Mouse (Mus musculus): ENCODE data around the gene Lhx5. TPM values are rescaled to one million over a fixed set of nuclear protein-coding genes. Genes with fewer than 3 reads are reported as not detected.

Gene Lhx5
- not detected in 2 replicates for polyA plus RNA-seq (2012; rRNA removed)

DNA sequence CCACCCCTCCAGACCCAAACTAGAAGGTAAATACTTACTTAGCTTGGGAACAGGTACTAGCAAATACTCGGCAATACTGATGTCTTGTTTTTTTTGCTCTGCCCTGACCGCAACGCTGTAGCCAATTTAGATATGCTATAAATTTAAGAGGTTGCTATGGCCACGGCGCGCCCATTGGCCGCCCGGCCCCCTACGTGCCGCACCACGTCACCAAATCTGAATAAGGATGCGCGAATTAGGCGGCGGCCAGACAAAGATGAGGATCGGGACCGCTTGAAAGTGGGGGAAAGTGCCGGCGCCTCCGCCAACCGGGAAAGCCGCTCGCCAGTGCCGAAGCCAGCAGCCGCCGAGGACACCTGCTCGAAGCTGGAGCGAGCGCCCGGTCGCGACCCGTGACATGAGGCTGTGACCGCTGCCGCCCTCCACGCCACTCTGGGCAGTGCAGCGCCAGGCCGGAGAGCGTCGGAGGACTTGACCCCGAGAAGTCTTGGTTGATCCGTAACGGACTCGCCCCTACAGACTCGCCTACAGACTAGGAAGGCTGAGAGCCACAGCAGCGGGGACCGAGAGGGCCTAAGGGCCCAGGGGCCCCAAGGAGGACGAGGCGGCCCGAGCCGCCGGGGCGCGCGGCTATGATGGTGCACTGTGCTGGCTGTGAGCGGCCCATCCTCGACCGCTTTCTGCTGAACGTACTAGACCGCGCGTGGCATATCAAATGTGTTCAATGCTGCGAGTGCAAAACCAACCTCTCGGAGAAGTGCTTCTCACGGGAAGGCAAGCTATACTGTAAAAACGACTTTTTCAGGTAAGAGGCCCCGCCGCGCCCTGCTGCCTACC, at the start of gene Lhx5:
Gene Lhx5 (plus strand): TSS at position 51 of the 837 bp plus-strand sequence.
- WGBS, result 2% methylated on average over 69 of the region's 69 CpGs
- DNase-seq, result no peak
- Histone ChIP-seq H3K36me3 (ENCODE audit: control insufficient read depth, insufficient read depth, low read length) (no peaks in the 10 kb centered on the region), H3K27ac (ENCODE audit: insufficient read depth, low read depth, low read length) (no peak within 1 kb of the TSS), H3K4me3 (ENCODE audit: insufficient read depth, low read depth, low read length) (no peak within 1 kb of the TSS), H3K4me1 (ENCODE audit: control insufficient read depth, insufficient read depth, low read length) (no peaks in the 10 kb centered on the region), H3K27me3 (replicated peaks; ENCODE audit: control insufficient read depth, insufficient read depth, low read length) (peaks cover 4% of the 10 kb centered on the region; the same call in 1 of the 2 replicates)
- no peak for TF ChIP-seq POLR2A (IDR thresholded peaks at IDR 0.05; ENCODE audit: low read depth, low read length)
- no peak for TF ChIP-seq CTCF (conservative IDR thresholded peaks at IDR 0.05; ENCODE audit: insufficient read depth, insufficient read length, low read depth, low read length)

DNA sequence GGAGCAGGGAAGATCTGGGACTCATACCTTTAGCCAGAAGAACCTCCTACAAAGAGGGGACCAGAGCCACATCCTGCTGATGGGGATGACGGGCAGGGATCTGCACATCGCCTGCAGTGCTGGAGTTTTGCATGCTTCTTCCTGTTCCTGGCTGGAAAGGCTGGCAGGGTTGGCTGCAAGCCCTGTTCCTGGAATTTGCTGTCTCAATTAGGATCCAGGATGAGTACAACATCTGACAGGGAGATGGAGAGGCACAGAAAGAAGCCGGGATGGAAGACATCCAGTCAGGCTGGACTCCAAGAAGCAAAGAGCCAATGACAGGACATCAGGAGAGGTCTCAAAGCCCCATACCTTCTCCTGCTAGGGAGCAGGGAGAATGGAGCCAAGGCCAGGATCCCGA, 45.1 kb upstream of the Lhx5 start:
- no peak overlapping the region for H3K4me3 ChIP-seq (ENCODE audit: insufficient read depth, low read depth, low read length)
- WGBS, result 67% methylated on average over 4 of the region's 4 CpGs
- TF ChIP-seq CTCF (conservative IDR thresholded peaks at IDR 0.05; ENCODE audit: insufficient read depth, insufficient read length, low read depth, low read length) (no peak), POLR2A (IDR thresholded peaks at IDR 0.05; ENCODE audit: low read depth, low read length) (no peak)
- H3K27ac ChIP-seq (ENCODE audit: insufficient read depth, low read depth, low read length), result no peak overlapping the region
- no peaks in the 10 kb centered on the region for H3K4me1 ChIP-seq (ENCODE audit: control insufficient read depth, insufficient read depth, low read length)
- no peaks in the 10 kb centered on the region for H3K27me3 ChIP-seq (replicated peaks; ENCODE audit: control insufficient read depth, insufficient read depth, low read length)
- DNase-seq, result no peak
- H3K36me3 ChIP-seq (ENCODE audit: control insufficient read depth, insufficient read depth, low read length), result no peaks in the 10 kb centered on the region

DNA sequence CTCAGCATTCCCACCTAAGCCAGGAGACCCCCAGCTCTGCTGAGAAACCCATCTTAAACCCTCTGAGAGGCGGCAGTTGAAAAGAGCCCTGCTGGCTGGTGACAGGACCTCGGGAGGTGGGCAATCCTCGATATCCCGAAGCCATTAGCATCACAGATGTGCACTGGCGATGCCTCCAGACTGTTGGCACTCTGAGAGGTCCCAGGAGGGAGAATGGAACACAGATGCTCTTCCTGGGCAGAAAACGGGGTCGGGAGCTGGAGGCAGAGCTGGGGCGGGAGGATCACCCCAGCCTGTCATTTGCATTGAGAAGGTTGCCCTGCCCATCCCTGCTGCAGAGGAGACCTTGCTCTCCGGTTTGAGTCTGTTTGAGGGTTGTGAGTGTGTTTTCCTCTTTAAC, 42.7 kb upstream of the Lhx5 start:
- Histone ChIP-seq H3K27me3 (replicated peaks; ENCODE audit: control insufficient read depth, insufficient read depth, low read length) (no peaks in the 10 kb centered on the region), H3K27ac (ENCODE audit: insufficient read depth, low read depth, low read length) (no peak overlapping the region), H3K4me1 (ENCODE audit: control insufficient read depth, insufficient read depth, low read length) (no peaks in the 10 kb centered on the region), H3K36me3 (ENCODE audit: control insufficient read depth, insufficient read depth, low read length) (no peaks in the 10 kb centered on the region), H3K4me3 (ENCODE audit: insufficient read depth, low read depth, low read length) (no peak overlapping the region)
- no peak for DNase-seq
- no peak for TF ChIP-seq POLR2A (IDR thresholded peaks at IDR 0.05; ENCODE audit: low read depth, low read length)
- TF ChIP-seq CTCF (conservative IDR thresholded peaks at IDR 0.05; ENCODE audit: insufficient read depth, insufficient read length, low read depth, low read length), result no peak
- 47% methylated on average over 9 of the region's 9 CpGs for WGBS

DNA sequence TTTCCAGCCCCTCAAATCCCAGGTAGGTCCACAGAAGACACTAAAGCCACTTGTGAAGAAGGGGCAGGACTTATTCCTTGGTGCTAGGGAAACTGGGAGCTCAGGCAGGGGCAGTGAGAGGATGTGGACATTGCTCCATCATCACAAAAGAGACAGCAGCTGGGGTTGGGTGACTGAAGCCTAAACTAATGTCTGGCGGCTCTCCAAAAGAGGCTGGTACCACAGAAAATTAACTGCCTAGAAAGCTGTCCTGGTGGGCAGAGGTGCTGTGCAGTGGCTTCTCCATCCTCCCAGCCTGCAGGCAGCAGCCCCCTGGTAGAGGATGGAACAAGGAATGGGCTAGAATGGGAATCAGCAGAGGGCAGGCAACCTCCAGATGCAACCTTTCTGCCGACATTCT, 41.5 kb upstream of the Lhx5 start:
- TF ChIP-seq CTCF (conservative IDR thresholded peaks at IDR 0.05; ENCODE audit: insufficient read depth, insufficient read length, low read depth, low read length) (no peak), POLR2A (IDR thresholded peaks at IDR 0.05; ENCODE audit: low read depth, low read length) (no peak)
- H3K36me3 ChIP-seq (ENCODE audit: control insufficient read depth, insufficient read depth, low read length), result no peaks in the 10 kb centered on the region
- DNase-seq, result no peak
- H3K27ac ChIP-seq (ENCODE audit: insufficient read depth, low read depth, low read length), result no peak overlapping the region
- no peaks in the 10 kb centered on the region for H3K27me3 ChIP-seq (replicated peaks; ENCODE audit: control insufficient read depth, insufficient read depth, low read length)
- WGBS, result 66% methylated on average over 2 of the region's 2 CpGs
- H3K4me1 ChIP-seq (ENCODE audit: control insufficient read depth, insufficient read depth, low read length), result no peaks in the 10 kb centered on the region
- no peak overlapping the region for H3K4me3 ChIP-seq (ENCODE audit: insufficient read depth, low read depth, low read length)

DNA sequence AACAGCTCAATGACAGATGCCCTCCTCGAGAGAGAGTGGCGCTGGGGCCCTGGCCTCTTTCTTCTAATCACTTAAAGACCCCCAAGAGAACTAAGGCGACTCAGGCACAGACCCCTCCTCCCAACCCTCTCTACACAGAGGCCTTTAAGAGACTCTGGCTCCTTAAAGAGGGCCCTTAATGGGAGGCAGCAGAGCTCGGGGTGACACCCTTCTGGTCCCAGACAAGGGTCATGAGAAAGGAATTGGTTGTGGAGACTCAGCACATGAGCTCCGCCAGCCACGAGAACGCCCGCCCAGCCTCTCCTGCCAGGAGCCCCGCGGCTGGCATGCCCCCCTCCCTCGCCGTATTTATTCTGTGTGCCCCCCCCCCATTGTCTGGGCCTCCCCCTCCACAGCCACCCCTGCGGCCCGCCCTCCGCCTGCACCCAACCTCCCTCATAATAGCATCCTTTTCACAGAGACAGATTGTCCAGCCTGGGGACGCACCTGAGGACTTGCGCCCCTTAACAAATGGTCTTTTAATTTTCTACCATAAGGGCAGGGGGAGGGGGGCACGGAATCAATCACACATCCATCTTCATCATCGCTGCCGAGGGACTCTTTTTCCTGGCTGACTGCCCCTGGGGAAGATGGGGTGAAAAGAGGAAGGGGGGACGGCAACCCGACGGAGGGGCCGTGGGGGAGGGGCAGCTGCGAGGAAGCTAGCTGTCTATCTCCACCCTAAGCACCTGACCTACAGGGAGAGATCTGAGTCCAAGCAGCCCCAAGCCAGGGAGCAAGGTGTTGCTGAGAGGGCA, 37.4 kb upstream of the Lhx5 start:
- Histone ChIP-seq H3K36me3 (ENCODE audit: control insufficient read depth, insufficient read depth, low read length) (no peaks in the 10 kb centered on the region), H3K4me3 (ENCODE audit: insufficient read depth, low read depth, low read length) (no peak overlapping the region), H3K27ac (ENCODE audit: insufficient read depth, low read depth, low read length) (no peak overlapping the region), H3K27me3 (replicated peaks; ENCODE audit: control insufficient read depth, insufficient read depth, low read length) (no peaks in the 10 kb centered on the region), H3K4me1 (ENCODE audit: control insufficient read depth, insufficient read depth, low read length) (no peaks in the 10 kb centered on the region)
- TF ChIP-seq CTCF (conservative IDR thresholded peaks at IDR 0.05; ENCODE audit: insufficient read depth, insufficient read length, low read depth, low read length) (no peak), POLR2A (IDR thresholded peaks at IDR 0.05; ENCODE audit: low read depth, low read length) (no peak)
- no peak for DNase-seq
- WGBS, result 17% methylated on average over 25 of the region's 25 CpGs

DNA sequence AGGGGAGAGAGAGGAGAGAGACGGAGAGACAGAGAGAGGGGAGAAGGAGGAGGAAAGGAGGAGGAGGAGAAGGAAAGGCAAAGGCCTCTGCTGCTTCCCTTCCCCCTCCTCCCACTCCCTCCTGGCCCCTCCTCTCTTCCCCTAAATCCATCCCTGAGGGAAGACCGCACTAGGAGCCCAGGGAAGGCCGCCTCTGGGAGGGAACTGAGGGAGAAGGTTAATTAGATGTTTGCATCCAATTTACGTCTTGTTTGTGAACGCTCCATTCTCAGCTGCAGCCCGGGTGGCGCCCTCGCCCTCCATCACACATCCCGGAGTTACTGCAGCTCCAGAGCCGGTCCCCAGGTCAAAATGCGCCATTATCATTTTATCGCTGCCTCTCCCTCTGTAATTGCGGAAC, 33.5 kb upstream of the Lhx5 start:
- Histone ChIP-seq H3K36me3 (ENCODE audit: control insufficient read depth, insufficient read depth, low read length) (no peaks in the 10 kb centered on the region), H3K27ac (ENCODE audit: insufficient read depth, low read depth, low read length) (no peak overlapping the region), H3K4me1 (ENCODE audit: control insufficient read depth, insufficient read depth, low read length) (no peaks in the 10 kb centered on the region), H3K4me3 (ENCODE audit: insufficient read depth, low read depth, low read length) (no peak overlapping the region), H3K27me3 (replicated peaks; ENCODE audit: control insufficient read depth, insufficient read depth, low read length) (no peaks in the 10 kb centered on the region)
- 4% methylated on average over 13 of the region's 13 CpGs for WGBS
- DNase-seq, result no peak
- TF ChIP-seq POLR2A (IDR thresholded peaks at IDR 0.05; ENCODE audit: low read depth, low read length) (no peak), CTCF (conservative IDR thresholded peaks at IDR 0.05; ENCODE audit: insufficient read depth, insufficient read length, low read depth, low read length) (no peak)
